Mouse (Mus musculus) C2C12 (cell line): ENCODE data around the gene Erc1.

Experiments
- CTCF ChIP-seq: IDR thresholded peaks from one replicate; pipeline ENCODE4 v1.5.1; 2011; ENCODE audit not compliant: control insufficient read depth, insufficient read depth, insufficient read length
- MAX ChIP-seq: IDR thresholded peaks from one replicate; pipeline ENCODE4 v1.6.1; 2011; ENCODE audit warnings: mild to moderate bottlenecking, control low read depth
- MYOD1 ChIP-seq: IDR thresholded peaks from one replicate; pipeline ENCODE4 v1.6.1; 2011; ENCODE audit warnings: low read depth; ENCODE audit not compliant: control insufficient read depth, insufficient read length

- TF ChIP-seq CTCF: no peak
- no peak for TF ChIP-seq MAX
- no peak for TF ChIP-seq MYOD1
Measured at GRCm38 (mm10) chr6:119590872-119591271, 257.1 kb downstream of the Erc1 start.
